Mouse (Mus musculus) kidney, postnatal 10 days (tissue): ENCODE measurements around the gene Nhlh2.

ENCODE experiments used
- DNase-seq: peaks from one replicate; pipeline ENCODE4 v3.0.0; 2021; ENCODE audit warnings: mixed read lengths

Gene Nhlh2

DNA sequence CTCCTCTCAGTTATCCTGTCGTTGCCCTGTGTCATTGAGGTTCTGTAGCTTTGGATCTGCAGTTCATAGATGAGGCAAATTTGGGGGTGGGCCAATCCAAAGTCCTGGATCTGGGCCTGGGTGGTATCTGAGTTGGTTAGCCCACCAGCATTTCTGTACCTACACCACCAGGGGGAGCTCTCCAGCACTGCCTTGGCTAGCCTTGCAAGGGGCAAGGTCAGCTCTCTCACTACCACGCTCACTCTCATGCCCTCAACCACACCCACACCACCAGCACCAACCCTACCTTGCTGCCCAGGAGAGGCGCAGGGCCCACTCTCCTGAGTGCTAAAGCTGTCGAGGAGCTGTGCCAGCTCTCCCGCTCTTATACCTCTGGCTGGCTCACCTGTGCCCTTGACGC is 18.0 kb downstream of the Nhlh2 start:
- no peak for DNase-seq

DNA sequence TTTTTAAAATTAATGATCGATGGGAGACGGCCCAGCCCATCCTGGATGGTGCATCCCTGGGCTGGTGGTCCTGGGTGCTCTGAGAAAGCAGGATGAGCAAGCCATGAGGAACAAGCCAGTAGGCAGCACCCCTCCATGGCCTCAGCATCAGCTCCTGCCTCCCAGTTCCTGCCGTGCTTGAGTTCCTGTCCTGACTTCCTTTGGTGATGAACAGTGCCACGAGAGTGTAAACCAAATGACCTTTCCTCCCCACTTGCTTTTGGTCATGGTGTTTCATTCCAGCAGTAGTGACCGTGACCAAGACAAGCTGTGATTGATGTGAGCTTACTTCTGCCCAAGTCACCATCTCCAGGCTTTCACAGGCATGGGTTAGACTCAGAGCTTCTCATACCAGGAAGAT is 27.9 kb downstream of the Nhlh2 start:
- no peak for DNase-seq

DNA sequence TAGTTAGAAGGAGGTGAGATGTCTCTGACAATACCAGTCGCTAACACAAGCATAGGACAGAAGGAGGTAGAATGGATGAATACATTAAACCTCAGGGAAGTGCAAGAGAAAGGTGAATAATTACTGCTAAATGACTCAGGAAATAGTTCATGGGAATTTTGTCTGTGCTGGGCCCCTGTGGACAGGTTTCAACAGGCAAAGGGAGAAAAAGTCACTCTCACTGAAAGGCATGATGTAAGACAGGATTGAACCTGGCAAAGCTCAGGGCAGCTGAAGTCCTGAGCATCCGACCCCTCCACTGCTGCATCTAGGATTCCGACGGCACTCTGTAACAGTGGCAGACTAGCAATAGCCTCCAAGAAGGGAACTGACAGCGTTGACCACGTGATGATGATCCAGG is 28.7 kb downstream of the Nhlh2 start:
- no peak for DNase-seq

DNA sequence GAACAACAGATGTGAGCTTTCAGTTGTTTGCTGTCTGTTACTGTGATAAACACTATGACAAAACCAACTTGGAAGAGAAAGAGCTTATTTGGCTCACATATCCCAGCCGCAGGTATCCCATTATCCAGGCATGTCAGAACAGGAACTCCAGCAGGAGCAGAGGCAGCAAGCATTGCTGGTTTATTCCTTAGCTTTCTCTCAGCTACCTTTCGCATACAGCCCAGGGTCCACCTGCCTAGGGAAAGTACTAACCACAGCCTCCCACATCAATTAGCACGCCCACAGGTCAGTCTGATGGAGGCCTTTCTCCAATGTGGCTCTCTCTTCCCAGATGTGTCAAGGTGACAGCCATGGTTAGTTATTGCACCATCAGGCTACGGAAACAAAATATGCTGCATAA is 31.8 kb downstream of the Nhlh2 start:
- no peak for DNase-seq

DNA sequence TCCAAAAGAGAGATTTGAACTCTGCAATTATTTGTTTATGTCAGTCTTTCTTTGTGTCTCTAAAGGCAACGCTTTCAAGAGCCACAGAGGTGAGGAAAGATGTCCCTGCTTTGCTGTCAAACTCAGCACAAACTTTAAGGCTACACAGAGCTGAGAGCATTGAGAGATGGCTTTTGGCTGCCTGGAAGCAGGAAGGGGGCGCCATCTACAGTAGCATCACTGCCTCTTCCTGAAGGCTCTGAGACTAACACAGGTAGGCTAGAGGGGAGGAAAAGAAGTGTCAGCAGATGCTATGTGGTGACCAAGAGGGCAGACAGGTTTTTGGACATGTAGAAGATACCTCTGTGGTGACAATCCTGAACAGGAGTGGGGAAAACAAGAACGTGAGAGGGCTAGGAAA is 35.2 kb downstream of the Nhlh2 start:
- peak; percentile 14 for DNase-seq

DNA sequence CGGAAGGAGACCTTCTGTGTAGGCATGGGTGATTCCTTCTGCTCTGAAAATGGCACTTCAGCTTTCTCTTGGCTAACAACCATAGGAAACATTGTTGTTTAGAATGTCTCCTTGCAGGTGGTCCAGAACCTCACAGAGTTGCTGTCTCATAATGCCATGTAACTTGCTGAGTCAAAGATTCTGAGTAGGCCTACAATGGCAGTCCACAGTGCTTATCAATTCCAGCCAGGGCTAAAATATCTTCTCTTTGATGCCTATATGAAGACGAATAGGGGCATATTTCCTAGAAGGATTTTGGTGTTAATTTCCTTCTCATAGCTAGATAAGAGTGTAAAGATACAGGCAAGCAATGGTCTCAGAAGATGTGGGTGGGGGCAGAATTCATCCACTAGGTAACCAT is 37.7 kb downstream of the Nhlh2 start:
- no peak for DNase-seq

DNA sequence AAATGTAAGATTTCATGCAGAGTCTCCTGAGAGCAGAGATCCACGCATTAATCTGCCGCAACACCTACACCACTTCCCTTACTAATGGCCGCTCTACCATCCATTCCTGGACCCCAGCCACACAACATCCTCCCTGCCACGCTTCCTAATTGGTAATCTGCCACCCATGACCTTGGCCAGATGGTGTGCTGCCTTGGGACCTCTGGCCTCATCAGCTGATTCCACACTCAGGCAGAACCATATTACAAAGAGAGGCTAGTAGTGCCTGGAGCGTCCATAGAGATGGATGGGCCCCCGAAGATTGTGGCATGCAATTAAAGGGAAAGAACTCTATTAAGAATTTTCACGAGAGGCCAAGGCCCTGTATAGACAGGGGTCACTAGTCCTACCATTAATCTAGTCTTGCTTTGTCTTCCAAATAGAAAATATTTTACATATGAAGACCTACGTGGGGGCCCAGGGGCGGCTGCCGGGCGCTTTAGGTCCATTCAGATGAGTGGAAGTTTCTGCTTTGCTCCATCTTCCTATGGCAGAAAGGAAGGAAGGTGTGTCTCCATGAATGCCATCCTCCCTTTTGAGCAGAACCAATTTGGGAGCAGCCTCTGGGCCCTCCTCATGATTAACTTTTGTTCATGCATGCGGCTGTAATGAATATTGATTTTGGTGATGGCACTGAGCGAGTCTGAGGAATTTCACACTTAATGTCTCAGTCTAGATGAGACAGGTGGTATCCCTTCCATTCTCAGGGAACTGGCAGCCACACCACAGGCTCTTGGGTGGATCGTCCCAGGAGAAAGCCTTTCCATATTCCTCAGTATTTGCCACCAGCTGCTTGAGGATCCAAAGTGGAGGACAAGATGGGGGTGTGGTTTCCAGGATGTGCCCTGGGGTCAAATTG is 39.6 kb downstream of the Nhlh2 start:
- DNase-seq, result no peak

DNA sequence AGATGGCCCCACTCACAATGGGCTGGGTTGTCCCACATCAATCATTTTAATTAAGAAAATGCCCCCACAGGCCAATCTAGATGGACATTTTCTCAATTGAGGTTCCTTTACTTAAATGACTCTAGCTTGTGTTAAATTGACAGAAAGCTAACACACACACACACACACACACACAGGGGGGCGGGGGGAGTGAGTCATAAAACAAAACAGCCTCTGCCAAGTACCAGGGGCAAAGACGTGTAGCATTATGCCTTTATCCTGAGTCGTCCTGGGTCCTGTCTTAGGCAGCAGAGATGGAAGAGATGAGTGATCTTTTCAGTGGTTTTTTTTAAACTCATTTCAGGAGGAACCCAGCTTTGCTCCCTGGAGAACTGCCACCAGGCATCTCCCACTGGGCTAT is 42.2 kb downstream of the Nhlh2 start:
- DNase-seq, result no peak

DNA sequence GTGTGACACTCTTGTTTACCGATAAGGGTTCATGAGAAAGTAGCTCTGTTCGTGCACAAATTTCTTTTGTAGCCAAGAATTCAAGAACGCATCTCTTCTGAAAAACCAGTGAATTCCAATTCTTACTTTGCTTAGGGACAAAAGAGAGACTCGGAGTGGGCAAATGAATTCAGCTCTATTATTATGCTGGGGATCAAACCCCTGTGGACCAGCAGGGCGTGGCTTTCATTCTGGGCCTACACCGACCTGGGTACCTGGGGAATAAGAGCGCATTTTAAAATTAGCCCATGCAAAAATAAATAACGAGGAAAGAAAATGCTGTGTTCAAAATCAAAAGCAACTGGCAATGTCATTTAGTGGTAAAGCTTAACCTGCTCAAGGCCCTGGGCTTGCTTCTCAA is 43.4 kb downstream of the Nhlh2 start:
- DNase-seq, result no peak

DNA sequence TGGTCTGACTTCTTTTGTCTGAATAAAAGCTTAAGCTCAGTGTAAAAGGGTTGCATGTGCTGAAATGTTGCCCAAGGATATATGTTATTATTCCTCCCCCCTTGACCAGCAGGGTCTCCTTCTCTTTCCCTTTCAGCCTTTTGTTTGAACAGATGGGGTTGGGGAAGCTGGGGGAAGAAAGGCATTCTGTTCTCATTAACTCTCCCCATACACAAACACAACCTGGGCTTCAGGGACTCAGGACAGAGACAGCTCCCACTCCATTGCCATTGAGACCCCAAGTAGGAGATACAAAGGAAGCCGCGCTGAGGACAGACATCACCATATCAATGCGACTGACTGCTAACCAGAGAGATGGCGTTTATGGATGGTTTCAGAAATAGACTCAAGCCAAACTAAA is 46.0 kb downstream of the Nhlh2 start:
- no peak for DNase-seq

DNA sequence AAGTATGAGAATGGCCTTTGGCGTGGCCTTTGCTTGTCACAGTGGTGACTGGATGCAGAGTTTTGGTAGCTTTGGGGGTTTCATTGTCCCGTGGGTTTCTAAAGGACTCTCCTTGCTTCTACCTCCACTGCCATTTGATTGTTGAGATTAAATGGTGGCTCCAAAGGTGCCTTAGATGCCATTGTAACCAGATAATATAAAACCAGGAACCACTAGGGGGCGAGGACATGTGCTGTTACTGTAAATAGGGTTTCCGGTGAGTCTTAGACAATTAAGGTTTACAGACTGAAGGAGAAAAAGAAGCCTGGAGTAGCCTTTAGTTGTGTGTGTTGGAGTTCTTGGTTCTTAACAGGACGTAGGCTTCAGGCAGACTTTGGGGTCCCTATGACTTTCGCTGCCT is 50.2 kb downstream of the Nhlh2 start:
- DNase-seq, result no peak

DNA sequence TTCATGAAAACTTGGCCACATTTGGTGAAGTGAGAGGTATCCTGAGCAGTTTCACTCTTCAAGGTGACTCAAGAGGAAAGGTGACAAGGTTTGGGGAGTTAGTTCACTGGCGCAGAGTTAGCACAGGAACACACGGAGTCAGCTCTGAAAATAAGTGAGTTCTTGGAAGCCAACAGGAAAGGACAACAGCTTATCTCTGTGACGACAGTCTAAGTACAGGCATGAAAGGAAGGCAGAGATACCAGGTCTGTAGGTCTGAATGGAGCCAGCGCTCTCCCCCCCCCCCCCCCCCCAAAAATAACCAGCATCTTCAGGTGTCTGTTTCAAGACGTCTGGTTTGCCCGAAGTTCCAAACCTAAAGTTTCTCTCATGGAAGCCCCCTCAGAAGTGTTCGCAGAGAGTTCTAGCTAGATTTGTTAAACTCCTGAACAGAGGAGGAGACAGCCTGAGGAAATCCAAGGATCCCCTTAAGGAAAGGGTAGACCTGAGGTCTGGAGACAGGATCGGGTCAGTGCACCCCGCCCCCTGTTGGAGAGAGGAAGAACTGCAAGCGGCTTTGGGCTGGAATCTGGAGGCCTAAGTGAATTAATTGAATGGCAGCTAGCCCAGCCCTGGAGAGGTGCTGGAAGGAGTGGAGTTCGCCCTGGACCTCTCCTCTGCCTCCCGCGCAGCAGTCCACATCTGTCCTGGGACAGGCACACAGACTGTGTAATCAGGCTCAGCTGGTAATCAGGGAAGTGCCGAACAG is 52.2 kb downstream of the Nhlh2 start:
- peak; percentile 74 for DNase-seq

DNA sequence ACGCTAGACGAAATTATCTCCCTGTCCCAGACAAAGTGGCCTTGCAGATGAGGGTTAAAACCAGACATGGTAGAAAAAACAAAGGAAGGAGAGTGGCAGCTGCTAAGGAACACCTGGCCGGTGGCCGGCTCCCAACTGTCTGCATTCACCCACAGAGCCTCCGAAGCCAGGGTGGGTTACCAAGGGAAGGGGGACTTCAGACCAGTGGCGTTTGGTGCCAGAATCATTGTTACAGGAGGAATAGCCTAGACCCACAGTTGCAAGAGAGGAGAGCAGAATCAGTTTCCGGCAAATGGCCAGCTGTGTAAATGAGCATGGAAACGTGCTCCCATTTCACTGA is 52.8 kb downstream of the Nhlh2 start:
- DNase-seq, result no peak

DNA sequence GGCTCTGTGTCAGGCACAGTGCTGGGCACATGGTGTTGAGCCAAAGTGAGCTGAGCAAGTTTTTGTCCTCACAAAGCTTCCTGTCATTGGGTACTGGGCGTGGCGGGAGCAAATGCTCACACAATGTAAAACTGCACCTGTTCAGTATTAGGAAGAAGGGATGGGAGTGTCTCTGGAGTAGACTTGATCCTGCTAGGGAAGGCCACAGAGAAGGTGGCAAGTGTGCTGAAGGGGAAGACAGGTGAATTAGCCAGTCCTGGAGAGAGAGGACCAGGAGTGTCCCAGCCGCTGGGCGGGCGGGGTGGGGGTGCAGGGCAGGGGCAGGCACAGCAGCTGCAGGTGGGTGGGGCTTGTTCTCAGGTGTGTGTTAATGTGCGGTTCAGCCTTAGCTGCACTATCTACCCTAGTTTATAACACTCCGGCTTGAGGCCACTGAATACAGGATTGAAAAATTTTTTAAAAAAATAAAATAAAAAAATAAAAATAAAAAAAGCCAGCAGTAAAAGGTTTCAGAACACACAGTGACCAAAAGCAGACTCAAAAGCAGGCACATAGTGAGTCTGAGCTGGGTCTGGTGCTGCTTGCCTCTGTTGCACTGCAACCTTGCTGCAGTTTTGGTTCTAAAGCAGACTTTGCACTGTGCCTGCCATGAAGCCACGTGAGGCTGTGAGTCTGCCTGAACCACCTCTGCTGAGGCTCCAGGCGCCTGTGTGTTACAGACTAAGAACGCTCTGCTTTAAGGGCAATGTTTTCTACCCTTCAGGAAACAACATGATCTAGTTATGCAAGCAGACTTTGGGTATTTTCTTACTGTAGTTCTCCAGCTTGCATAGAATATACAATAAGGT is 53.6 kb downstream of the Nhlh2 start:
- DNase-seq, result peak; percentile 31

DNA sequence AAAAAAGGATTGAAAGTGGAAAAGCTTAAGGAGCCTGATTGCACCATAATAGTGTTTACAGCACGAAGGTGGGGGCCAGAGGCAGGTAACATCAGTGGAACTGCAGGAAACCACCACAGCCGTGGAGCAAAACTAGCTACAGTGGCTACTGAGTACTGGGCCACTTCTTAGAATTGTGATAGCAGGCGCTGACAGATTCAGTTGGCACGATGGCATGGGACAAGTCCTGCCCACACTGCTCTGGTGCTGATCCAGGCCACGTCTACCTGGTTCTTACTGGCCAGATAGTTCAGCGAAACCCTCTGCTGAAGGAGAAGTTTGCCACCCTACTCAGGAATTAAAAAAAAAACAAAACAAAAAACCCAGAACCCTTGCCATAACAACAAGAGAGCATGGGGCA is 54.7 kb downstream of the Nhlh2 start:
- DNase-seq, result no peak
